Mouse (Mus musculus) G1E (cell line): Measurements from ENCODE around the gene Prdm16.

Source experiments
- CTCF ChIP-seq: IDR thresholded peaks from 2 replicates; pipeline ENCODE4 v1.5.1; 2012; ENCODE audit warnings: low read depth, low read length, inconsistent platforms, mixed read lengths
- GATA1 ChIP-seq: IDR thresholded peaks from 2 replicates; pipeline ENCODE4 v1.6.1; 2012; ENCODE audit warnings: borderline replicate concordance, low read length, inconsistent platforms, mixed read lengths
- POLR2AphosphoS5 ChIP-seq: IDR thresholded peaks from 2 replicates; pipeline ENCODE4 v1.6.1; 2012; ENCODE audit warnings: low read depth, low read length, inconsistent platforms; ENCODE audit not compliant: insufficient replicate concordance

DNA sequence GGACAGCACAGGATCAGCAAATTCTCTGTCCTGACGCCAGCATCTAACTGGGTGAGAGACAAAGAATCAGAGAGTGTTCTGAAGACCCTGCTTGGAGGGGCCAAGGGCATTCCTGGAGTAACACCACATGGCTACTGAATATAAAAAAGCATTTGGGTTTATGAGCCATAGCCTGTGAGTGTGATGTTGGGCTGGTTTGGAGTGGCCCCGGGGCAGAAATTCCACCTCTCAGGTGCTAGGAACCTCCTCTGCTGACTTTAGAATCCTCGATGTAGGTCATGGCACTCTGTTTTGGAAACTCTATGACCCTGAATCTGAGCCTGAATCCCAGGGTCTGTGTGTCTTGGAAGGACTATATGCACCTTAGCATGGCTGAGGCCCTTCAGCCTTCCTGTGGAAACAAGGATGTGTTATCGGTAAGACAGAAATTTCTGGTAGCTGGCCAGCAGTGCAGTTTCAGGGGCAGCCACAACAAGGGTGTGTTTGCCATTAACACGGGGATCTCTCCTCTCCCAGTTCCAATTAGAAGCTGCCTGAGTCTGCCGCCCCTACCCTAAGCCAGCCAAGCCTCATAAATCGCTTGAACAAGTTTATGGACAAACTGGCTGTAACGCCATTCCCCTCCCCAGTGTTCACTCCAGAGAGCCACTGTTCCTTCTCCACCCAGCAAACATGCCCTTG, 34.7 kb upstream of the Prdm16 start:
- no peak for TF ChIP-seq CTCF
- TF ChIP-seq POLR2AphosphoS5: no peak
- no peak for TF ChIP-seq GATA1
